Mouse (Mus musculus): ENCODE measurements around the gene Gm14214. TPM values are rescaled to one million over a fixed set of nuclear protein-coding genes. Genes with fewer than 3 reads are reported as not detected.

The Gm14214 gene
- polyA plus RNA-seq, 1 experiment: not detected

GRCm38 (mm10) chr2:154776496-154776895 is 6.7 kb upstream of the Gm14214 start:
- DNase-seq: no peak
- H3K4me3 ChIP-seq (ENCODE audit: insufficient read depth, low read depth, low read length): no peak overlapping the region
- TF ChIP-seq CTCF (conservative IDR thresholded peaks at IDR 0.05; ENCODE audit: insufficient read depth, insufficient read length, low read depth, low read length): no peak
- TF ChIP-seq POLR2A (IDR thresholded peaks at IDR 0.05; ENCODE audit: low read depth, low read length): no peak
- WGBS: 69% methylated on average over 7 of the region's 7 CpGs
- H3K4me1 ChIP-seq (ENCODE audit: control insufficient read depth, insufficient read depth, low read length): no peaks in the 10 kb centered on the region; the same call in 1 of the 2 replicates
- H3K27ac ChIP-seq (ENCODE audit: insufficient read depth, low read depth, low read length): no peak overlapping the region
- no peaks in the 10 kb centered on the region for H3K36me3 ChIP-seq (ENCODE audit: control insufficient read depth, insufficient read depth, low read length)
- no peaks in the 10 kb centered on the region for H3K27me3 ChIP-seq (replicated peaks; ENCODE audit: control insufficient read depth, insufficient read depth, low read length)

DNA sequence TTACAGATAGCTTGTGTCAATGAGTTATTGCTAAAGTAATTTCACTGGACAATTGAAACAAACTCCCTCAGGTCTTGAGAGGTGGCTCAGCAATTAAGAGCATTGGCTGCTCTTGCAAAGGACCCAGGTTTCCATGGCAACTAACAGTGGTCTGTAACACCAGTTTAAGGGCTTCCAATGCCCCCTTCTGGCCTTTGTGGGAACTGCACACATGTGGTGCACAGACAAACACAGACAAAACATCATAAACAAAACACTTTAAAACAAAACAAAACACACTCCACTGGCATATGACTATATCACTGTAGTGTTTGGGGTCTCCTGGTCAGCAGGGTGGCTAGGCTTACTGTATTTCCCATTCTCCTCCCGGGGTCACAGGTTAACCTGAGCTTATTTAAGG is 4.2 kb upstream of the Gm14214 start:
- TF ChIP-seq POLR2A (IDR thresholded peaks at IDR 0.05; ENCODE audit: low read depth, low read length) (no peak), CTCF (conservative IDR thresholded peaks at IDR 0.05; ENCODE audit: insufficient read depth, insufficient read length, low read depth, low read length) (0 out of 2 replicates have a peak, but pooled peaks have one; percentile 13)
- Histone ChIP-seq H3K4me3 (ENCODE audit: insufficient read depth, low read depth, low read length) (no peak overlapping the region), H3K27me3 (replicated peaks; ENCODE audit: control insufficient read depth, insufficient read depth, low read length) (no peaks in the 10 kb centered on the region), H3K36me3 (ENCODE audit: control insufficient read depth, insufficient read depth, low read length) (no peaks in the 10 kb centered on the region), H3K4me1 (ENCODE audit: control insufficient read depth, insufficient read depth, low read length) (no peaks in the 10 kb centered on the region), H3K27ac (ENCODE audit: insufficient read depth, low read depth, low read length) (no peak overlapping the region)
- 82% methylated on average over 1 of the region's 1 CpGs for WGBS
- DNase-seq: no peak

- WGBS: 82% methylated on average over 8 of the region's 8 CpGs
- no peaks in the 10 kb centered on the region for H3K4me1 ChIP-seq (ENCODE audit: control insufficient read depth, insufficient read depth, low read length)
- no peaks in the 10 kb centered on the region for H3K27me3 ChIP-seq (replicated peaks; ENCODE audit: control insufficient read depth, insufficient read depth, low read length)
- H3K27ac ChIP-seq (ENCODE audit: insufficient read depth, low read depth, low read length): no peak overlapping the region
- TF ChIP-seq CTCF (conservative IDR thresholded peaks at IDR 0.05; ENCODE audit: insufficient read depth, insufficient read length, low read depth, low read length) (no peak), POLR2A (IDR thresholded peaks at IDR 0.05; ENCODE audit: low read depth, low read length) (no peak)
- no peak for DNase-seq
- H3K36me3 ChIP-seq (ENCODE audit: control insufficient read depth, insufficient read depth, low read length): no peaks in the 10 kb centered on the region
- no peak overlapping the region for H3K4me3 ChIP-seq (ENCODE audit: insufficient read depth, low read depth, low read length)
Observed at GRCm38 (mm10) chr2:154771604-154772003, 1.8 kb upstream of the Gm14214 start.

- H3K27me3 ChIP-seq (replicated peaks; ENCODE audit: control insufficient read depth, insufficient read depth, low read length): no peaks in the 10 kb centered on the region
- TF ChIP-seq POLR2A (IDR thresholded peaks at IDR 0.05; ENCODE audit: low read depth, low read length) (no peak), CTCF (conservative IDR thresholded peaks at IDR 0.05; ENCODE audit: insufficient read depth, insufficient read length, low read depth, low read length) (no peak)
- 92% methylated on average over 6 of the region's 6 CpGs for WGBS
- no peaks in the 10 kb centered on the region for H3K36me3 ChIP-seq (ENCODE audit: control insufficient read depth, insufficient read depth, low read length)
- H3K4me1 ChIP-seq (ENCODE audit: control insufficient read depth, insufficient read depth, low read length): no peaks in the 10 kb centered on the region
- no peak overlapping the region for H3K4me3 ChIP-seq (ENCODE audit: insufficient read depth, low read depth, low read length)
- H3K27ac ChIP-seq (ENCODE audit: insufficient read depth, low read depth, low read length): no peak overlapping the region
- DNase-seq: no peak
Observed at GRCm38 (mm10) chr2:154767051-154767450, 2.8 kb downstream of the Gm14214 start.

DNA sequence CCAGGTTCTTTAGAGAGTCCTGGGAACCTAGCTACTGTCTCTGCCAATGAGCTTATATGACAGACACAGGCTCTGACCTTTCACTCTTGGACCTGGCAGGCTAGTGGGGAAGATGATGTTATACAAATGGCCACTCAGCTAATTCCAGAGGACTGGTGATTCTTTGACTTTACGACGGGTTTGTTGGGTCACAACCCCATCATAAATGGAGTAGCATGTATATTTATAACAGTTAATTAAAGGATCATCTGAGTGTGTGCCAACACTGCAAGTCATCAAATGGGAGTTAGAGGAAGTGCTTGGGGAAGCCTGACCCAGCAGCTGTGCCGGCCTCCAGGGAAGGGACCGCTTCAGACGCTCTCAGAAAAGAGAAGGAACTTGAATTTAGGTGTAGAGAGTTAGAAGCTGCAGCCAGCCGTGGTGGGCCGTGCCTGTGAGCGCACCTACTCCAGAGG is 4.2 kb downstream of the Gm14214 start:
- no peak for TF ChIP-seq POLR2A (IDR thresholded peaks at IDR 0.05; ENCODE audit: low read depth, low read length)
- no peak for TF ChIP-seq CTCF (conservative IDR thresholded peaks at IDR 0.05; ENCODE audit: insufficient read depth, insufficient read length, low read depth, low read length)
- H3K27me3 ChIP-seq (replicated peaks; ENCODE audit: control insufficient read depth, insufficient read depth, low read length): no peaks in the 10 kb centered on the region
- no peaks in the 10 kb centered on the region for H3K36me3 ChIP-seq (ENCODE audit: control insufficient read depth, insufficient read depth, low read length)
- no peak overlapping the region for H3K4me3 ChIP-seq (ENCODE audit: insufficient read depth, low read depth, low read length)
- H3K4me1 ChIP-seq (ENCODE audit: control insufficient read depth, insufficient read depth, low read length): no peaks in the 10 kb centered on the region
- DNase-seq: peak; percentile 8
- WGBS: 53% methylated on average over 8 of the region's 8 CpGs
- no peak overlapping the region for H3K27ac ChIP-seq (ENCODE audit: insufficient read depth, low read depth, low read length)

GRCm38 (mm10) chr2:154764828-154765497 is 4.9 kb downstream of the Gm14214 start:
- 83% methylated on average over 9 of the region's 9 CpGs for WGBS
- Histone ChIP-seq H3K4me3 (ENCODE audit: insufficient read depth, low read depth, low read length) (no peak overlapping the region), H3K27ac (ENCODE audit: insufficient read depth, low read depth, low read length) (no peak overlapping the region), H3K27me3 (replicated peaks; ENCODE audit: control insufficient read depth, insufficient read depth, low read length) (no peaks in the 10 kb centered on the region), H3K36me3 (ENCODE audit: control insufficient read depth, insufficient read depth, low read length) (no peaks in the 10 kb centered on the region), H3K4me1 (ENCODE audit: control insufficient read depth, insufficient read depth, low read length) (no peaks in the 10 kb centered on the region)
- DNase-seq: no peak
- no peak for TF ChIP-seq POLR2A (IDR thresholded peaks at IDR 0.05; ENCODE audit: low read depth, low read length)
- peak; percentile 48 for TF ChIP-seq CTCF (conservative IDR thresholded peaks at IDR 0.05; ENCODE audit: insufficient read depth, insufficient read length, low read depth, low read length)

DNA sequence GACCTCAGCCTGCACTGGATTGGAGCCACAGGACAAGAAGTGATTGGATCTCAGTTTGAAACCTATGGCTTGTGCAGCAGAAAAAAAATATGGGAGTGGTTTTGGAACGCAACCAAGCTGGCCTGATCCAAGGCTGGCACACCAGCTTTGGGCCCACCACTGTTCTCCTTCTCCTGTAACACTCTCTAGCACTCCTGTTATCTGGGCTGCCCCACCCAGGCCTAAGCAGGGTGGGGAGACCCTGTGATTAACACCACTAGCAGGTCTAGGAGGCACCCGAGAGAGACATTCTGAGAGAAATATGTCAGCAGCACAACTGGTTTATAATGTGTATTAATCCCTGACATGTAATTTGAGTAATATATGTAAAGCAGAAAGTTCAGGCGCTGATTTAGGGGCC is 6.6 kb downstream of the Gm14214 start:
- WGBS: 84% methylated on average over 3 of the region's 3 CpGs
- DNase-seq: no peak
- Histone ChIP-seq H3K36me3 (ENCODE audit: control insufficient read depth, insufficient read depth, low read length) (no peaks in the 10 kb centered on the region), H3K4me1 (ENCODE audit: control insufficient read depth, insufficient read depth, low read length) (no peaks in the 10 kb centered on the region), H3K4me3 (ENCODE audit: insufficient read depth, low read depth, low read length) (no peak overlapping the region), H3K27me3 (replicated peaks; ENCODE audit: control insufficient read depth, insufficient read depth, low read length) (no peaks in the 10 kb centered on the region), H3K27ac (ENCODE audit: insufficient read depth, low read depth, low read length) (no peak overlapping the region)
- TF ChIP-seq CTCF (conservative IDR thresholded peaks at IDR 0.05; ENCODE audit: insufficient read depth, insufficient read length, low read depth, low read length) (no peak), POLR2A (IDR thresholded peaks at IDR 0.05; ENCODE audit: low read depth, low read length) (no peak)
